ENCODE assay signal across 8 mouse cellular contexts in the genomic region with DNA sequence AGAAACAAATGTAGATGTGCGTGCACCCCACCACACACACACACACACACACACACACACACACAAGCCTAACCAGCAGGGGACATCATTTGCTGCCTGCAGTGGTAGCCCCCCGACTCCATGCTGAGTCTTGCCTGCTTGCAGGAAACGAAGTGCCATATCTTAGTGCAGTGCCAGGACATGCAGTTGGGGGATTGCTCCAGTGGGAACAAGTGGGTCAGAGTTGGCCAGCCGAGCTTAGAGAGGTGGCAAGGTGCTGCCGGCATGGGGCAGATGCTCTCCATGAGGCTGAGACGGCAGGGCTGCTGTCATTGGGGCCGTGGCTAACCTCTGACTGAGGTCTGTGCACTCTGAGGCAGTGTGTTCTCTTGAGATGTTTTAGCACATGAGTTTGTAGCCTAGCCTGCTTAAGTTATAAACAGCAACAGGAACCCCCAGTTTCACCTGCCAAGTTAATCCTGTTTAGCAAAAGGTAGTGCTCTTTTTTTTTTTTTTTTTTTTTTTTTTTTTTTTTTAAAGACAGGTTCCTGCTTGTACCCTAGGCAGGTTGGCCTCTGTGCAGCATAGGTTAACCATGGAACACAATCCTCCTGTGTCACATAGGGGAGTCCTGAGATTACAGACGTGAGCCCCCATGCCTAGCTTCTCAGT. TPM values are rescaled to one million over a fixed set of nuclear protein-coding genes. Genes with fewer than 3 reads are reported as not detected.
DNase-seq lines count a peak whose midpoint lies in the region; ATAC-seq and TF ChIP-seq lines count a peak whose summit lies in the region.

No protein-coding gene starts in this region.

- 59% methylated on average over 8 of the region's 8 CpGs for WGBS in kidney, postnatal 0 days
- 75% methylated on average over 8 of the region's 8 CpGs for WGBS in embryonic facial prominence, embryonic 10.5 days
- 63% methylated on average over 8 of the region's 8 CpGs for WGBS in hindbrain, embryonic 13.5 days

- TF ChIP-seq CTCF in kidney, postnatal 0 days (IDR thresholded peaks at IDR 0.05; ENCODE audit: low read depth), result no peak

- H3K27ac ChIP-seq in kidney, postnatal 0 days, result no peak overlapping the region
- H3K27ac ChIP-seq in embryonic facial prominence, embryonic 10.5 days (replicated peaks), result no peak overlapping the region
- peak overlapping the region; percentile 18; the same call in 1 of the 2 replicates for H3K27ac ChIP-seq in hindbrain, embryonic 13.5 days

- no peak for ATAC-seq in kidney, postnatal 0 days (replicated peaks; ENCODE audit: low FRiP score, low read depth)
- ATAC-seq in hindbrain, embryonic 13.5 days (ENCODE audit: low FRiP score), result no peak

- no peak overlapping the region for H3ac ChIP-seq in myocyte (ENCODE audit: control insufficient read depth, insufficient read length)

- no peak for DNase-seq in kidney, postnatal 0 days (ENCODE audit: low spot score)
- DNase-seq in kidney, adult 8-10 months, result no peak
- DNase-seq in embryonic facial prominence, embryonic 10.5 days (ENCODE audit: low spot score), result no peak
- DNase-seq in gastrocnemius, postnatal 36 days, result no peak
- DNase-seq in layer of hippocampus, adult 18-20 months (ENCODE audit: low spot score in 2 of 2), result no peak
- DNase-seq in kidney, adult 18-20 months, result no peak

- H3K4me2 ChIP-seq in kidney, postnatal 0 days (ENCODE audit: low read length), result peak overlapping the region; percentile 81
- peak overlapping the region; percentile 79 for H3K4me2 ChIP-seq in hindbrain, embryonic 13.5 days
- H3K4me2 ChIP-seq in myocyte (ENCODE audit: low read depth), result peak overlapping the region; percentile 91

- intact Hi-C loops in gastrocnemius, postnatal 36 days (cut with DNase I), result no loop called here

- no peaks in the 10 kb centered on the region for H3K27me3 ChIP-seq in kidney, postnatal 0 days (ENCODE audit: insufficient read depth, low read length)
- H3K27me3 ChIP-seq in embryonic facial prominence, embryonic 10.5 days (replicated peaks; ENCODE audit: low read depth, poor library complexity, severe bottlenecking), result no peaks in the 10 kb centered on the region
- H3K27me3 ChIP-seq in hindbrain, embryonic 13.5 days, result no peaks in the 10 kb centered on the region
- no peaks in the 10 kb centered on the region for H3K27me3 ChIP-seq in myocyte (ENCODE audit: control insufficient read depth, insufficient read depth, insufficient read length)

- H3K4me3 ChIP-seq in kidney, postnatal 0 days (replicated peaks; ENCODE audit: low read depth, low read length), result no peak overlapping the region
- peak overlapping the region; percentile 86; the same call in 1 of the 2 replicates for H3K4me3 ChIP-seq in embryonic facial prominence, embryonic 10.5 days
- peak overlapping the region; percentile 79 for H3K4me3 ChIP-seq in hindbrain, embryonic 13.5 days
- peak overlapping the region; percentile 97 for H3K4me3 ChIP-seq in myocyte

- H3K4me1 ChIP-seq in kidney, postnatal 0 days (replicated peaks; ENCODE audit: insufficient read depth, low read length), result peaks cover 10% of the 10 kb centered on the region; the same call in 1 of the 2 replicates
- H3K4me1 ChIP-seq in embryonic facial prominence, embryonic 10.5 days, result peaks cover 54% of the 10 kb centered on the region
- H3K4me1 ChIP-seq in hindbrain, embryonic 13.5 days (replicated peaks), result peaks cover 64% of the 10 kb centered on the region

- no peaks in the 10 kb centered on the region for H3K9me3 ChIP-seq in kidney, postnatal 0 days (replicated peaks; ENCODE audit: low read length)
- H3K9me3 ChIP-seq in embryonic facial prominence, embryonic 10.5 days, result no peaks in the 10 kb centered on the region
- H3K9me3 ChIP-seq in hindbrain, embryonic 13.5 days, result no peaks in the 10 kb centered on the region

- no peaks in the 10 kb centered on the region for H3K36me3 ChIP-seq in kidney, postnatal 0 days (ENCODE audit: insufficient read depth, low read length)
- H3K36me3 ChIP-seq in embryonic facial prominence, embryonic 10.5 days (replicated peaks), result peaks cover 8% of the 10 kb centered on the region
- H3K36me3 ChIP-seq in hindbrain, embryonic 13.5 days, result no peaks in the 10 kb centered on the region
- no peaks in the 10 kb centered on the region for H3K36me3 ChIP-seq in myocyte (ENCODE audit: control insufficient read depth, insufficient read depth)

- peaks cover 69% of the 10 kb centered on the region for H3K79me2 ChIP-seq in myocyte (ENCODE audit: control insufficient read depth, insufficient read depth)

- no peak overlapping the region for H3K9ac ChIP-seq in kidney, postnatal 0 days (ENCODE audit: low read depth, low read length)
- H3K9ac ChIP-seq in hindbrain, embryonic 13.5 days, result peak overlapping the region; percentile 64

- peak; percentile 27 for TF ChIP-seq POLR2A in myocyte (IDR thresholded peaks at IDR 0.05; ENCODE audit: insufficient read length, low read depth)

TF ChIP-seq in myocyte, 11 proteins besides CTCF, POLR2A, EP300 and RAD21:
- TF ChIP-seq POLR2AphosphoS2 (IDR thresholded peaks at IDR 0.05; ENCODE audit: insufficient read length, low read depth), result peak; percentile 10
- TF ChIP-seq CEBPB (IDR thresholded peaks at IDR 0.05; ENCODE audit: insufficient read depth, poor library complexity, severe bottlenecking), result no peak
- no peak for TF ChIP-seq MAX (IDR thresholded peaks at IDR 0.05; ENCODE audit: low read depth)
- no peak for TF ChIP-seq USF1 (IDR thresholded peaks at IDR 0.05; ENCODE audit: low read depth)
- TF ChIP-seq MYOG (IDR thresholded peaks at IDR 0.05; ENCODE audit: control insufficient read depth in 1 of 3, insufficient read depth in 1 of 3, insufficient read length in 2 of 3, low read depth in 2 of 3), result no peak
- no peak for TF ChIP-seq E2F4 (IDR thresholded peaks at IDR 0.05; ENCODE audit: insufficient read depth)
- TF ChIP-seq REST (IDR thresholded peaks at IDR 0.05; ENCODE audit: insufficient read depth, insufficient read length), result no peak

RNA-seq across cellular contexts. Expression of a gene that starts 2.0 kb away (rescaled TPM):
- polyA plus RNA-seq in kidney, postnatal 0 days (2015; fragmentation: Nextera tagmentation; extraction: Ambion mirVana), result 142 and 160 TPM in 2 replicates
- 47.1 and 49.0 TPM in 2 replicates for polyA plus RNA-seq in embryonic facial prominence, embryonic 10.5 days (2016; fragmentation: Nextera tagmentation; extraction: Ambion mirVana)
- 152 and 153 TPM in 2 replicates for polyA plus RNA-seq in hindbrain, embryonic 13.5 days (2015; fragmentation: Nextera tagmentation; extraction: Ambion mirVana)
- polyA plus RNA-seq in myocyte (2012; fragmentation: generic; extraction: Trizol), result 729 TPM
- total RNA-seq in gastrocnemius, postnatal 36 days (2021), result 100 to 1,000 TPM; 685 to 809 TPM
- total RNA-seq in layer of hippocampus, adult 18-20 months (2021), result 1,000 to 10,000 TPM; 1,436 to 1,491 TPM
